In the genomic region with DNA sequence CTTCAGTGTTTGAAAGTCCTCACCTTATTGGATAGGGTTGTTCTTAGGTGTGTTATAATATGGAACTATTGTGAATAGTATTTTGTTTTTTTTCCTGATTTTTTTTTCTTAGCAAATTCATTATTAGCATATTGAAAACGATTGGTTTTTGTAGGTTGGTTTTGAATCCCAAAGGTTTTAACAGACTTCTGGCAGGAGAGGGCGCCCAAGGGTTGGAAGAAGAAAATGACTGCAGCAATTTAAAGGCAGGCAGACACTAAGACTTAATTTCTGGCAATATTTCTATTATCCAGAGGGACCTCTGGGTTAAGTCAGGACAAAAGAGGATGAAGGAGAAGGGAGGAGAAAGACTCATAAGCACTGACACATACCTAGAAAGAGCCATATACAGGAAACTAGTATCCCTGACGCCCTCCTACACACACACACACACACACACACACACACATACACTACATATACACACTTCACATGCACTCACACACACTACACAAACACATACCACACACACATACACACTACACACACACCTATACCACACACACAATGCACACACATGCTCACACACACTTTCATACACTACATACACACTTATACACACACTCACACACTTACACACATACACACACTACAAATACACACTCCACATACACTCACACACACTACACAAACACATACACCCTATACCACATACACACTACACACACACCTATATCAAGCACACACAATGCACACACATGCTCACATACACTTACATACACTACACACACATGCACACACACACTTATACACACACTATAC, we compare ENCODE assay signal across 8 mouse cellular contexts. TPM values are rescaled to one million over a fixed set of nuclear protein-coding genes. Genes with fewer than 3 reads are reported as not detected.
DNase-seq lines count a peak whose midpoint lies in the region; ATAC-seq and TF ChIP-seq lines count a peak whose summit lies in the region.

No protein-coding gene starts in this region.

- dilution Hi-C loops in CH12.LX (cut with MboI; ENCODE audit: extremely low pct_ligation_motif_present, extremely low pct_unique_long_range_greater_than_20kb, low sequenced_read_pairs), result no loop called here

- no peak overlapping the region for H3K4me3 ChIP-seq in CH12.LX (replicated peaks in 1 of 3; ENCODE audit: low read depth in 2 of 3, low read length in 2 of 3, poor library complexity in 1 of 3)
- H3K4me3 ChIP-seq in embryonic facial prominence, embryonic 14.5 days (ENCODE audit: low read depth, low read length), result no peak overlapping the region
- H3K4me3 ChIP-seq in lung, adult 2 months (replicated peaks; ENCODE audit: extremely low read depth, low read depth, low read length), result no peak overlapping the region

- TF ChIP-seq EP300 in CH12.LX (IDR thresholded peaks at IDR 0.05; ENCODE audit: low read length), result no peak

- H3K79me2 ChIP-seq in CH12.LX (replicated peaks; ENCODE audit: control insufficient read depth, extremely low read depth, insufficient read depth, poor library complexity, severe bottlenecking), result no peaks in the 10 kb centered on the region

- DNase-seq in CH12.LX (ENCODE audit: extremely low read depth), result peak; percentile 54
- DNase-seq in adrenal gland, postnatal 14 days, result peak; percentile 85
- DNase-seq in embryonic facial prominence, embryonic 14.5 days (ENCODE audit: low spot score), result peak; percentile 66
- peak; percentile 35 for DNase-seq in heart, postnatal 25 days (ENCODE audit: low spot score)
- peak; percentile 87 to 89 for DNase-seq in kidney, postnatal 4 days
- DNase-seq in lung, adult 2 months, result peak; percentile 65
- DNase-seq in retina, adult 2 months (ENCODE audit: low read depth, low spot score), result peak; percentile 32
- peak; percentile 71 to 78 for DNase-seq in urinary bladder, postnatal 36 days (ENCODE audit: low spot score in 2 of 2)

- intact Hi-C loops in heart, postnatal 25 days (cut with DNase I), result loop anchor here (1.0 to 5.0 kb wide), 3 partner anchors 69 to 122 kb away; no protein-coding TSS in a partner anchor

- H3K4me2 ChIP-seq in CH12.LX (ENCODE audit: insufficient read depth, low read depth, poor library complexity, severe bottlenecking), result no peak overlapping the region
- no peak overlapping the region for H3K4me2 ChIP-seq in embryonic facial prominence, embryonic 14.5 days (ENCODE audit: low read depth, low read length)

- 30% methylated on average over 3 of the region's 3 CpGs for WGBS in embryonic facial prominence, embryonic 14.5 days
- 23% methylated on average over 3 of the region's 3 CpGs for WGBS in lung, adult 2 months

- H3K27me3 ChIP-seq in CH12.LX (replicated peaks), result no peaks in the 10 kb centered on the region
- no peaks in the 10 kb centered on the region for H3K27me3 ChIP-seq in embryonic facial prominence, embryonic 14.5 days (replicated peaks; ENCODE audit: control insufficient read depth, insufficient read depth, low read length)

- TF ChIP-seq RAD21 in CH12.LX (IDR thresholded peaks at IDR 0.05; ENCODE audit: low read depth, low read length), result peak; percentile 82

- TF ChIP-seq CTCF in CH12.LX (conservative IDR thresholded peaks at IDR 0.05 in 1 of 2, IDR thresholded peaks at IDR 0.05 in 1 of 2; ENCODE audit: low read depth in 2 of 2, low read length in 2 of 2), result peak; percentile 18 to 83; a peak in 3 of 4 replicates
- TF ChIP-seq CTCF in lung, adult 2 months (IDR thresholded peaks at IDR 0.05; ENCODE audit: insufficient read depth, low read length), result no peak

- no peak for TF ChIP-seq POLR2A in CH12.LX (IDR thresholded peaks at IDR 0.05; ENCODE audit: low read depth, low read length)
- TF ChIP-seq POLR2A in lung, adult 2 months (IDR thresholded peaks at IDR 0.05; ENCODE audit: borderline replicate concordance, extremely low read depth, low read depth, low read length), result no peak

- no peak for ATAC-seq in embryonic facial prominence, embryonic 14.5 days (ENCODE audit: low read depth)

- peaks cover 8 to 36% of the 10 kb centered on the region in 2 experiments for H3K4me1 ChIP-seq in CH12.LX (ENCODE audit: control insufficient read depth in 1 of 2, insufficient read depth in 2 of 2)
- no peaks in the 10 kb centered on the region for H3K4me1 ChIP-seq in embryonic facial prominence, embryonic 14.5 days (ENCODE audit: control insufficient read depth, insufficient read depth, low read length)
- no peaks in the 10 kb centered on the region; the same call in 1 of the 2 replicates for H3K4me1 ChIP-seq in lung, adult 2 months (ENCODE audit: control insufficient read depth, insufficient read depth, low read length)

- peak overlapping the region; percentile 0; the same call in 1 of the 2 replicates for H3K27ac ChIP-seq in CH12.LX (ENCODE audit: insufficient read depth, low read depth)
- no peak overlapping the region for H3K27ac ChIP-seq in embryonic facial prominence, embryonic 14.5 days (replicated peaks; ENCODE audit: low read depth, low read length)

- in situ Hi-C loops in CH12.LX (cut with MboI; ENCODE audit: low pct_ligation_motif_present, low pct_unique_long_range_greater_than_20kb, low sequenced_read_pairs), result loop anchor here (5.0 kb wide), 1 partner anchor 67 kb away; no protein-coding TSS in a partner anchor

- peaks cover 9 to 40% of the 10 kb centered on the region in 2 experiments for H3K36me3 ChIP-seq in CH12.LX (replicated peaks in 1 of 2; ENCODE audit: control insufficient read depth in 1 of 2, insufficient read depth in 1 of 2, low read length in 1 of 2)
- no peaks in the 10 kb centered on the region for H3K36me3 ChIP-seq in embryonic facial prominence, embryonic 14.5 days (ENCODE audit: control insufficient read depth, insufficient read depth, low read length)

- no peaks in the 10 kb centered on the region for H3K9me3 ChIP-seq in CH12.LX (replicated peaks; ENCODE audit: low read length)
- no peaks in the 10 kb centered on the region for H3K9me3 ChIP-seq in embryonic facial prominence, embryonic 14.5 days (ENCODE audit: control insufficient read depth, low read length)

- H3K9ac ChIP-seq in CH12.LX (ENCODE audit: insufficient read depth, low read depth), result no peak overlapping the region
- H3K9ac ChIP-seq in embryonic facial prominence, embryonic 14.5 days (ENCODE audit: low read depth, low read length), result no peak overlapping the region

TF ChIP-seq in CH12.LX, 34 proteins besides CTCF, POLR2A, EP300 and RAD21:
- peak; percentile 46 for TF ChIP-seq ZNF384 (IDR thresholded peaks at IDR 0.05; ENCODE audit: low read depth, low read length)
- TF ChIP-seq GABPA (IDR thresholded peaks at IDR 0.05; ENCODE audit: insufficient replicate concordance, low read depth, low read length), result no peak
- no peak for TF ChIP-seq MXI1 (IDR thresholded peaks at IDR 0.05; ENCODE audit: low read depth, low read length)
- peak; percentile 74 for TF ChIP-seq SMC3 (IDR thresholded peaks at IDR 0.05; ENCODE audit: low read depth, low read length)
- TF ChIP-seq ZC3H11A (IDR thresholded peaks at IDR 0.05; ENCODE audit: low read depth, low read length), result peak; percentile 54

RNA-seq across cellular contexts. Expression of gene Hsd11b1, which starts 8.2 kb away (rescaled TPM):
- total RNA-seq in CH12.LX (2012; rRNA removed), result 1.5 and 2.0 TPM in 2 replicates
- 4.8 and 5.7 TPM in 2 replicates for total RNA-seq in CH12.LX (2014; rRNA removed)
- polyA plus RNA-seq in CH12.LX (2012; ENCODE audit: insufficient read length, low read depth), result 5.5 and 6.3 TPM in 2 replicates
- total RNA-seq in adrenal gland, postnatal 14 days (2021), result 26.4 and 82.7 TPM in 2 replicates
- polyA plus RNA-seq in embryonic facial prominence, embryonic 14.5 days (2014; fragmentation: Nextera tagmentation; extraction: Ambion mirVana), result 2.5 and 2.8 TPM in 2 replicates
- 1 to 10 TPM; 6.7 to 7.2 TPM for total RNA-seq in heart, postnatal 25 days (2021)
- polyA plus RNA-seq in lung, adult 2 months (2012; rRNA removed), result 211 and 245 TPM in 2 replicates

RNA-seq across cellular contexts. Expression of gene G0s2, which starts 17.3 kb away (rescaled TPM):
- total RNA-seq in CH12.LX (2012; rRNA removed), result not detected in 2 replicates
- not detected in 2 replicates for total RNA-seq in CH12.LX (2014; rRNA removed)
- polyA plus RNA-seq in CH12.LX (2012; ENCODE audit: insufficient read length, low read depth), result not detected in 2 replicates
- 163 and 182 TPM in 2 replicates for total RNA-seq in adrenal gland, postnatal 14 days (2021)
- polyA plus RNA-seq in embryonic facial prominence, embryonic 14.5 days (2014; fragmentation: Nextera tagmentation; extraction: Ambion mirVana), result 42.6 and 57.8 TPM in 2 replicates
- 10 to 100 TPM; 64.5 to 74.4 TPM for total RNA-seq in heart, postnatal 25 days (2021)
- 180 and 265 TPM in 2 replicates for polyA plus RNA-seq in lung, adult 2 months (2012; rRNA removed)

RNA-seq across cellular contexts. Expression of gene Lamb3, which starts 48.2 kb away (rescaled TPM):
- 10.1 and 10.2 TPM in 2 replicates for total RNA-seq in CH12.LX (2012; rRNA removed)
- 14.1 and 14.6 TPM in 2 replicates for total RNA-seq in CH12.LX (2014; rRNA removed)
- polyA plus RNA-seq in CH12.LX (2012; ENCODE audit: insufficient read length, low read depth), result 7.8 and 12.3 TPM in 2 replicates
- total RNA-seq in adrenal gland, postnatal 14 days (2021), result 1.0 and 2.3 TPM in 2 replicates
- 8.5 and 9.3 TPM in 2 replicates for polyA plus RNA-seq in embryonic facial prominence, embryonic 14.5 days (2014; fragmentation: Nextera tagmentation; extraction: Ambion mirVana)
- total RNA-seq in heart, postnatal 25 days (2021), result 10 to 100 TPM; 13.7 to 14.9 TPM
- 60.8 and 62.3 TPM in 2 replicates for polyA plus RNA-seq in lung, adult 2 months (2012; rRNA removed)

RNA-seq across cellular contexts. Expression of gene Traf3ip3, which starts 54.2 kb away (rescaled TPM):
- total RNA-seq in CH12.LX (2012; rRNA removed) (72.9 and 80.1 TPM in 2 replicates), CH12.LX (2014; rRNA removed) (68.8 and 76.0 TPM in 2 replicates)
- polyA plus RNA-seq in CH12.LX (2012; ENCODE audit: insufficient read length, low read depth), result 60.9 and 96.4 TPM in 2 replicates
- 5.0 and 22.9 TPM in 2 replicates for total RNA-seq in adrenal gland, postnatal 14 days (2021)
- polyA plus RNA-seq in embryonic facial prominence, embryonic 14.5 days (2014; fragmentation: Nextera tagmentation; extraction: Ambion mirVana), result 34.7 and 39.3 TPM in 2 replicates
- 1 to 10 TPM; 1.1 to 1.4 TPM for total RNA-seq in heart, postnatal 25 days (2021)
- polyA plus RNA-seq in lung, adult 2 months (2012; rRNA removed), result 4.9 and 5.5 TPM in 2 replicates

Comparison
In these comparisons a context has a peak if more than half of its experiments do, and no peak if none do; other contexts are left out.
1. DNase-seq: peak in every context shown above with its lines; median percentile 88 in kidney, postnatal 4 days; 85 in adrenal gland, postnatal 14 days; 74 in urinary bladder, postnatal 36 days; 66 in embryonic facial prominence, embryonic 14.5 days; 65 in lung, adult 2 months; 54 in CH12.LX; 35 in heart, postnatal 25 days; 32 in retina, adult 2 months.
2. RNA of gene G0s2, which starts 17.3 kb away (total RNA-seq): 163 to 182 TPM in adrenal gland, postnatal 14 days and 64.5 to 74.4 TPM in heart, postnatal 25 days; not detected in CH12.LX; every median in the first group is over 10 times any median in the second.